Mouse (Mus musculus): ENCODE measurements around the gene 9130019O22Rik. TPM values are rescaled to one million over a fixed set of nuclear protein-coding genes. Genes with fewer than 3 reads are reported as not detected.
"Not testable (repeated sequence)": the region's sequence is repeated elsewhere in the genome, so short reads cannot be mapped to it uniquely, and the experiment has no call there.

Gene 9130019O22Rik
- total RNA-seq (2021), result 1 to 10 TPM; 2.8 to 3.0 TPM

GRCm38 (mm10) chr7:127386641-127387392, at the start of gene 9130019O22Rik:
Gene 9130019O22Rik, minus strand, starts transcription at chr7:127387166.
- intact Hi-C loops (cut with DNase I), result no loop called here
- DNase-seq, result peak; percentile 92

DNA sequence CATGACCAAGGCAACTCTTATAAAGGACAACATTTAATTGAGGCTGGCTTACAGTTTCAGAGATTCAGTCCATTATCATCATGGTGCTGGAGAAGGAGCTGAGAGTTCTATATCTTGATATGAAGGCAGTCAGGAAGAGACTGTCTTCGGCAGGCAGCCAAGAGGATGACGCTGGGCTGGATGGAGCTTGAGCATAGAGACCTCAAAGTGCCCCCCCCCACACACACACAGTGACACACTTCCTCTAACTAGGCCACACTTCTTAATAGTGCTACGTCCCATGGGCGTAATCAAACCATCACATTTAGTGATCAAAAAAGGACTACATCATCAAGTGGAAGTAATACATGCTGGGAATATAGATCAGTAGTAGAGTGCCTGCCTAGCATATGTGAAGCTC, 48.2 kb upstream of the 9130019O22Rik start:
- intact Hi-C loops (cut with DNase I), result no loop called here
- no peak for DNase-seq

DNA sequence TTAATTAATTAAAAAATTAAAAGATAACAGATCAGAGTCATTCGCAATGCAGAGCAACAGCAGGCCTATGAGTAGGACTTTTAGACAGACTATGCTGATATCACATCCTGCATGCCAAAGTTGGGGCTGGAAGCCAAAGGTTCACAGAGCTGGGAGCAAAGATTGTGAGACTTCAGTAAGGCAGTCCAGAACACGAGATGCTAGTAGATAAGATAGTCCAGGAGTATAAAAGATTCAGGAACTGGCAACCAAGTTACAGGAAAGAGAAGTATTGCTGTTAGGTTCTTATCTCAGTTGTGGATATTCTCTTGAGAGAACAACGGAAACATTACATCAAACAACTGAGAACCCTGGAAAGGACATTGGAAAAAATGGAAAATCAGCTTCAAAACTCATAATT, 39.4 kb upstream of the 9130019O22Rik start:
- intact Hi-C loops (cut with DNase I), result no loop called here
- no peak for DNase-seq

GRCm38 (mm10) chr7:127425911-127426310, 38.9 kb upstream of the 9130019O22Rik start:
- DNase-seq, result no peak
- intact Hi-C loops (cut with DNase I), result no loop called here

- intact Hi-C loops (cut with DNase I), result no loop called here
- DNase-seq, result no peak
Measured at GRCm38 (mm10) chr7:127425291-127425690, 38.3 kb upstream of the 9130019O22Rik start.

DNA sequence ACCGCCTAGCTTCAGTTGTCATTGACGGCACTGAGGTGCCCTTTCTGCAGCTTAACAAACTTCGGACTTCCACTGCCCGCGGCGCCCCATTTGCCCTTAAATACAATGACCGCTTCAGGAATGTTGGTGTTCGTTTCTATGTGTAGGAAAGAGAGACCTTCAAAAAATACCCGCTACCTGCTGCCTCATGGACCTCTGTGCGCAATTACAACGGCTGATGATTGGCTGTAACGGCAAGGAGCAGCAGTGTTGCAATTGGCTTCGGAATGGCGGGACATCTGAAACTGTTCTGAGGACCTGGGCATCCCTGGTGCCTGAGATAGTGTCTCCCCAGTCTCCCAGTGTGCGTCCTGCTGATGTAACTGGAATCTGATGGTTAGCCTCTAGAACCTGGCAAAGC, 35.3 kb upstream of the 9130019O22Rik start:
- intact Hi-C loops (cut with DNase I), result no loop called here
- peak; percentile 14 for DNase-seq

DNA sequence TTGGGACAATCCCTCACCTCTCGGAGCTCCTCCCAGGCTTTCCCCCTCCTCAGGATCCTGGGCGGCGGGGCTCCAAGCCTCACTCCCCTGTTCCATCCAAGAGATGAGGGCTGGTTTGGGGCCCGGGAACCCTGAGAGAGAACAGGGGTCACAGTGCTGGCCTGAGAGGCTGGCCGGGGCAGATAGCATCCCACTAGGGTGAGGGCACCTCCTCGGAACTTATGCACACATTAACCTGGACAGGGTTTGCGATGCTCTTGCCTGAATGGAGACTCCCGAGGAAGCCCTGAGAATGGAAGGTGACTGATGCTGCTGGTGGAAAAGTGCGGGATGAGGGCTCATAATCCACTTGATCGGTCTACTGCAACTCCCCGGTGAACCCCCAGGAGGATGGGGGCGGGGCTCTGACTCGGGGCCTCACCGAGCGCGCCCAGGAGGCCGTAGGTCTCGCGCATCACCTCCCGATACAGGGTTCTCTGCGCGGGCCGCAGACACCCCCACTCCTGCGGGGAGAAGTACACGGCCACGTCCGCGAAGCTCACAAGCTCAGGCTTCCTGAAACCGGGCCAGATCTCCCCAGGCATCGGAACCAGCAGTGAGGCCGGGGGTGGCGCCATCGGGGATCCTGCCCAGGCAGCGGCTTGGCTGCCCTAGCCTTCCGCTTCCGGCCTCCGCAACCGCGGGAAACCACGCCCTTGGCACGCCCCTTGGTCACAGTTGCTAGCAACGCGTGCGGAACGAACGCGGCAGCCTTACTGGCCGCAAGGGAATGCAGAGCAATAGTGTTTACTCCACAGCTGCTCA, 34.6 kb upstream of the 9130019O22Rik start, which contains the start of gene Zfp688:
Gene Zfp688 (minus strand): TSS at position 681 of the 804 bp plus-strand sequence.
- peak; percentile 92 for DNase-seq
- intact Hi-C loops (cut with DNase I), result no loop called here

DNA sequence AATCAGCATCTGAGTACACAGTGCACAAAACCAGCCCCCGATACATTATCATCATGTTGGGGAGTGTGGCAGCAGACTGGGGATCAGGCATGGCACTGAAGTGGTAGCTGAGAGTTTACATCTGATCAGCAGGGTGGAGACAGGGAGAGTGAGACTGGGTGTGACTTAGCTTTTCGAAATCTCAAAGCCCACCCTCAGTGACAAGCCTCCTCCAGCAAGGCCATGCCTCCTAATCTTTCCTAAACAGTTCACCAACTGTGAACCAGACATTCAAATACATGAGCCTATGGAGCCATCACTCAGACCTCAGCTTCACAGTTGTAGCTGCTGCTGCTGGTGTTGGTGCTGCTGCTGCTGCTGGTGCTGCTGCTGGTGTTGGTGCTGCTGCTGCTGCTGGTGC, 24.5 kb upstream of the 9130019O22Rik start:
- intact Hi-C loops (cut with DNase I), result no loop called here

DNA sequence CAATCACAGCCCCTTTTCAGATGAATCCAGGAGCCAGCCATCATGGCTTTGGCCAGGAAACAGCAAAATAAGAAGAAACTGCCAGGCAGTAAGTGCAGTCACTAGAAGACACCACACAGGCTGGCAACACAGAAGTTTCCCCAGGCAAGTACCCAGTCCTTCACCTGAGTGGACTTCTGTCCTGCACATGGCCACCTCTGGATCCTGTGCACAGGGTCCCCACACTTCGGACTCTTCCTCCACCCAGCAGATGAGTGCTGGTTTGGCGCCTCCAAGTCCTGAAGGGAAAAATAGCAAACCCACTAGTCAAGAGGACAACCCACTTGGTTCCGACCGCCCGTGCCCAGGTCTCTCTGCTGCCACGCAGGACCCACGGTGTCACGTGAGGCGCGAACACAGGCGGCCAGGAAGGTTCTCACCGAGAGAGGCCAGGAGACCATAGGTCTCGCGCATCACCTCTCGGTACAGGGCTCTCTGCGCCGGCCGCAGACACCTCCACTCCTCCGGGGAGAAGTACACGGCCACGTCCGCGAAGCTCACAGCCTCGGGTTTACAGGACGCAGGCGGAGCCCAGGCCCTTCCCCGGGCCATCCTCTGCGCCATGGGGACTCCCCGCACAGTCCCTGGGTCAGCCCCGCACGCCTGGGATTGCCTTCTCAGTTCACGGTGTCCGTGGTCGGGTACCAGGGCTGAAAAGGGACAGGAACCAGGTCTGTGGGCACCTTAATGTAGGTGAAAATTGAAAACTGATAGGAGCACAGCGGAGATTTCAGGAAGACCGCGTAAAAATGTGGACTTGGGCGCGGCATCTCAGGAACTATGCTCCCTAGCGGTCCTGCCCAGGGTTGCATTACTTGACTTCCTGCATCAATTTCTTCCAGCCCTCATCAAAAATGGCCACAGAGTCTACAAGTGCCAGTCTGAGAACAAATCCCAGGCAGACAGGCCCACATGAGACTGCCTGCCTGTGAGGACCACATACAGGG, 19.3 kb upstream of the 9130019O22Rik start, which contains the start of gene Zfp764:
Gene Zfp764 (minus strand): TSS at position 821 of the 986 bp plus-strand sequence.
- intact Hi-C loops (cut with DNase I), result not testable (repeated sequence)
- DNase-seq, result peak; percentile 90

More for the DNA sequence above, 24.5 kb upstream of the 9130019O22Rik start:
- DNase-seq, result no peak

DNA sequence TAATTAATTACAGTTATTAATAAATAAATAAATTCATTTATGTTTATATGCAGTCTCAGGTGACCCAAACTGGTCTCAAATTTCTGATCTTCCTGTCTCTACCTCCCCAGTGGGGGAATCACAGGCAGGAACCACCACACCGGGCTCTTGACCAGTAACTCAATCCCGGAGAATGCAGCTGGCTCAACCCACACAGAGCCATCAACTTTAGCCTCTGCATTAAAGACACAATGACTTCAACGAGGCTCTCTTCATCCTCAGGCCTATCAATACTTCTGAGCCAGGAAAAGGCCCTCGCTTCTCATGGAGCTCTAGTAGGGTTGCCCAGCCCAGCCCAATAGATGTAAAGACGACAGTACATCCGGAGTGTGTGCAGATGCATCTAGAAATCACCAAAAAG, 17.1 kb upstream of the 9130019O22Rik start:
- DNase-seq, result not testable (repeated sequence)

GRCm38 (mm10) chr7:127402980-127403379, 16.0 kb upstream of the 9130019O22Rik start:
- DNase-seq, result no peak
- intact Hi-C loops (cut with DNase I), result no loop called here

More for the DNA sequence above, 17.1 kb upstream of the 9130019O22Rik start:
- intact Hi-C loops (cut with DNase I), result not testable (repeated sequence)

DNA sequence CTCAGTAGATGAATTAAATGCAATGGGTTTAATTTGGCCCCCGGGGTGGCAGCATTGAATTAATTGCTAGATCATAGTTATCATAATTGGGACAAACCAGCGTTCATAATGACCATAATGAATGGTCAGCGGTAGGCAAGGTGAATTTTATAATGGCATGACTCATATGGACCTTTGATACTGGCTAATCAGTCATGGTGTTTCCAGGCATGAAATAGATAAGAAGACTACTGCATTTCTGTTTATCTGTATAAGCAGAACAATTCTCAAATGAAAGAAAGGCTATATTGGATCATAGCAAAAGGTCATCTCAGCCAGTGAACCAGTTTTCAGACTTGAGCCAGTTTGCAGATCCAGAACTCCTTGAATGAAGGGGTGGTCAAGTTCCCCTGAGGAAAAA, 13.4 kb upstream of the 9130019O22Rik start:
- no peak for DNase-seq
- intact Hi-C loops (cut with DNase I), result no loop called here

- DNase-seq, result no peak
- intact Hi-C loops (cut with DNase I), result no loop called here
Measured at GRCm38 (mm10) chr7:127393944-127394333, 7.0 kb upstream of the 9130019O22Rik start.

DNA sequence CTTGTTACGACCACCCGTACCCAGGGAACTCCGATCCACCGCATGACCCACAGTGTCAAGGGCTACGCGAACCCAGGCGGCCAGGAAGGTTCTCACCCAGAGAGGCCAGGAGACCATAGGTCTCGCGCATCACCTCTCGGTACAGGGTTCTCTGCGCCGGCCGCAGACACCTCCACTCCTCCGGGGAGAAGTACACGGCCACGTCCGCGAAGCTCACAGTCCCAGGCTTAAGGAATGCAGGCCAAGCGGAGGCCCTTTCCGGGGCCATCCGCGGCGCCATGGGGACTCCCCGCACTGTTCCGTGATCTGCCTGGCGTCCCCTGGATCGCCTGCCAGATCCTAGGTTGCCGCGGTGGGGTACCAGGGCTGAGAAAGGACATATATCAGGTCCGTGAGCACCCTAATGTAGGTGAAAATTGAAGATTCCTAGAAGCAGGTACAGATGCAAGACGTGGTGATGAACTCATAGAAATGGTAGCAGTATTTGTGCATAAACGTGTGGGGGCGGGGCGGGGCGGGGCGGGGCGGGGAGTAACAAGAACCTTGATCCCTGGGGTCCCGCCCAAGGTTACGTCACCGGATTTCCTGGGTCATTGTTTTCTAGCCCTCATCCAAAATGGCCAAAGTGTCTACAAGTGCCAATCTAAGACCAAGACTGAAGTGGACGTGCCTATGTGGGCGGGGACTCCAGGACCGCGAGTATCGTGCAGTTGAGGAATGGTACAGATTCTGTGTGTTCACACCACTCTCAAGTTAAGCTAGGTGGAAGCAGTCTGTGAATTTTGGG, 6.4 kb upstream of the 9130019O22Rik start, which contains the start of gene E430018J23Rik:
Gene E430018J23Rik (minus strand): TSS at position 473 of the 787 bp plus-strand sequence.
- peak; percentile 98 for DNase-seq
- intact Hi-C loops (cut with DNase I), result no loop called here

GRCm38 (mm10) chr7:127392251-127392824, 5.4 kb upstream of the 9130019O22Rik start:
- no peak for DNase-seq
- intact Hi-C loops (cut with DNase I), result no loop called here

DNA sequence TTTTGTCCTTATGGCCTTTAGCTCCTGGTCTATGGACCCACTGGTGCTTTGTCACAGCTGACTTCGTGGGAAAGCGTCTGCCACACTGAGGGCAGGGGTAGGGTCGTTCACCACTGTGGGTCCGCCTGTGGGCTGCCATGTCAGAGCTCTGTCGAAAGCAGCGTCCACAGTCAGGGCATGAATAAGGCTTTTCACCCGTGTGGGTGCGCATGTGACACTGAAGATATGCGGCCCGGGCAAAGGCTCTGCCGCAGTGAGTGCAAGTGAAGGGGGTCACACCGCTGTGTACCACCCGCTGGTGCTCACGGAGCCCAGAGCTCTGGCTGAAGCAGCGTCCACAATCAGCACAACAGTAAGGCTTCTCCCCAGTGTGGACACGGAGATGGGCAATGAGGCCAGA, 4.6 kb upstream of the 9130019O22Rik start:
- intact Hi-C loops (cut with DNase I), result no loop called here
- DNase-seq, result no peak

DNA sequence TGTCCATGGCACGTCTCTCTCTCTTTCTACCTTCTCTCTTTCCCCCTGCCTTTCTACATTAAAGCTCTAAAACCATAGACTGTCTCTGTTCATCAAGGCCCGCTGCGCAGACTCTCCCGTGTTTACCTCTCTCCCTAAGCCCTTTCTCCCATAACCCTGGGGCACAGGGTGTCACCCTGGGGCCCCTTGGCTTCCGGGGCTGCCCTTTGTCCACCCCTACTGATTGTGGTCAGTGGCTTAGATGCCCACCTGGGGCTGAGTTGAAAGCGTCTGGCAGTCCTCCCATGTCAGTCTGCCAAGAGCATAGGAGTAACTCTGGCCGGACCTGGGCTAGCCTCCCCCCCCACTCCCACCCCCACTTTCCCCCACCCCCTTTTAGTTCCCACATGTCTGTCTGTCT, 3.3 kb upstream of the 9130019O22Rik start:
- DNase-seq, result no peak
- intact Hi-C loops (cut with DNase I), result no loop called here

- DNase-seq; intact Hi-C loops (cut with DNase I): not testable (repeated sequence)
Measured at GRCm38 (mm10) chr7:127388201-127388600, 1.2 kb upstream of the 9130019O22Rik start.

- DNase-seq; intact Hi-C loops (cut with DNase I): not testable (repeated sequence)
Measured at GRCm38 (mm10) chr7:127385560-127385959, 1.4 kb downstream of the 9130019O22Rik start.
